ENCODE assay signal across 13 mouse cellular contexts in genomic region chr1:165559073-165559472, GRCm38 (mm10).
DNase-seq lines count a peak whose midpoint lies in the region; ATAC-seq lines count a peak whose summit lies in the region.
"Had no signal": no experiment of that assay in that cellular context is flagged by ENCODE, and none has a peak within 500 bp of the region (broad histone marks: within the 10 kb centered on the region; RNA-seq: fewer than 3 reads in every experiment).

No protein-coding gene starts in this region.

- 89% methylated on average over 9 of the region's 9 CpGs for WGBS in midbrain, embryonic 11.5 days

- H3K27me3 ChIP-seq in midbrain, embryonic 11.5 days (ENCODE audit: control insufficient read depth, insufficient read depth, low read length) = no peaks in the 10 kb centered on the region
- H3K27me3 ChIP-seq: lung, embryonic 15.5 days; stomach, embryonic 15.5 days had no signal

- H3K9me3 ChIP-seq in midbrain, embryonic 11.5 days (ENCODE audit: control insufficient read depth, low read length) = no peaks in the 10 kb centered on the region
- H3K9me3 ChIP-seq: limb, embryonic 10.5 days; lung, embryonic 15.5 days; stomach, embryonic 15.5 days had no signal

- H3K9ac ChIP-seq in midbrain, embryonic 11.5 days (ENCODE audit: low read length) = no peak overlapping the region
- H3K9ac ChIP-seq: lung, embryonic 15.5 days; stomach, embryonic 15.5 days had no signal

- no peaks in the 10 kb centered on the region for H3K4me1 ChIP-seq in midbrain, embryonic 11.5 days (ENCODE audit: control insufficient read depth, insufficient read depth, low read length)
- H3K4me1 ChIP-seq: limb, embryonic 10.5 days; lung, embryonic 15.5 days; stomach, embryonic 15.5 days had no signal

- H3K36me3 ChIP-seq in midbrain, embryonic 11.5 days (ENCODE audit: control insufficient read depth, insufficient read depth, low read length) = no peaks in the 10 kb centered on the region
- H3K36me3 ChIP-seq: limb, embryonic 10.5 days; lung, embryonic 15.5 days; stomach, embryonic 15.5 days had no signal

- no peak overlapping the region for H3K27ac ChIP-seq in midbrain, embryonic 11.5 days (ENCODE audit: low read depth, low read length)
- H3K27ac ChIP-seq: limb, embryonic 10.5 days; lung, embryonic 15.5 days; stomach, embryonic 15.5 days had no signal

- intact Hi-C loops in heart, postnatal 10 days (cut with DNase I) = no loop called here

- DNase-seq in heart, adult 11 months = peak; percentile 51
- DNase-seq in heart, postnatal 10 days = no peak
- peak; percentile 47 to 58 for DNase-seq in frontal cortex, postnatal 25 days (ENCODE audit: low spot score in 2 of 2)
- peak; percentile 22 to 88 for DNase-seq in left cerebral cortex, adult 8-10 months (ENCODE audit: low spot score in 2 of 2)
- DNase-seq in gastrocnemius, postnatal 10 days = no peak
- DNase-seq in midbrain, embryonic 11.5 days (ENCODE audit: low spot score, missing footprints) = no peak
- DNase-seq in adrenal gland, postnatal 14 days = no peak
- no peak for DNase-seq in adrenal gland, postnatal 4 days (ENCODE audit: low spot score in 2 of 2)
- DNase-seq: B cell, adult 2 months had no signal

- no peak overlapping the region for H3K4me3 ChIP-seq in midbrain, embryonic 11.5 days (ENCODE audit: low read depth, low read length)
- H3K4me3 ChIP-seq: limb, embryonic 10.5 days; lung, embryonic 15.5 days; stomach, embryonic 15.5 days had no signal

- H3K4me2 ChIP-seq in midbrain, embryonic 11.5 days = no peak overlapping the region
- H3K4me2 ChIP-seq: lung, embryonic 15.5 days; stomach, embryonic 15.5 days had no signal

- no peak for ATAC-seq in midbrain, embryonic 11.5 days (ENCODE audit: low FRiP score)
- ATAC-seq: midbrain, embryonic 16.5 days had no signal

Comparison
In these comparisons a context has a peak if more than half of its experiments do, and no peak if none do; other contexts are left out.
1. DNase-seq: peak in heart, adult 11 months (single experiment), frontal cortex, postnatal 25 days (2 of 2) and left cerebral cortex, adult 8-10 months (2 of 2); none in heart, postnatal 10 days (0 of 2), gastrocnemius, postnatal 10 days (single experiment), midbrain, embryonic 11.5 days (single experiment), adrenal gland, postnatal 14 days (single experiment) and adrenal gland, postnatal 4 days (0 of 2).